Mouse (Mus musculus) ZHBTc4 (cell line): ENCODE measurements at regions not wholly inside any gene's neighbourhood (a gene's known extent, or its start where the extent isn't known, plus 50 kb on each side); places are given as distances from the start of the nearest gene placed in this dataset.

Source experiments
- DNase-seq: peaks from one replicate; pipeline ENCODE4 v3.0.0-alpha.2; 2011; ENCODE audit warnings: low read depth, low spot score

DNA sequence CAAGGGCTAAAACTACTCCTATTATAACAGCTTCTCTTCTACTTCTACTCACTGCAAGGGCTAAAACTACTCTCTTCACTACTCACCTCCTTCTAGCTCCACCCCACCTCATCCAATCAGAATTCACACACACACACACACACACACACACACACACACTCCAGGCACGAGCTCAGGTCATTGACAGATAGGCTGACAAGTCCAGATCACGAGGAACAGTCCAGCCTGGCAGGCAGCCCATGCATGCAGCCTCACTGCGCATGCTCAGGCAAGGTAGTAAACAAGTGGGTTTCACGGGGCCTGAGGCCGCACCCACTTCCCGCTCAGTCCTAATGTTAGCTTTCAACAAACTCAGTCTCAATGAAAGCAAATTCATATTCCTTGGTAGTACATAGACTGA, 229.6 kb upstream of the Pld5 start:
- DNase-seq = peak; percentile 84

DNA sequence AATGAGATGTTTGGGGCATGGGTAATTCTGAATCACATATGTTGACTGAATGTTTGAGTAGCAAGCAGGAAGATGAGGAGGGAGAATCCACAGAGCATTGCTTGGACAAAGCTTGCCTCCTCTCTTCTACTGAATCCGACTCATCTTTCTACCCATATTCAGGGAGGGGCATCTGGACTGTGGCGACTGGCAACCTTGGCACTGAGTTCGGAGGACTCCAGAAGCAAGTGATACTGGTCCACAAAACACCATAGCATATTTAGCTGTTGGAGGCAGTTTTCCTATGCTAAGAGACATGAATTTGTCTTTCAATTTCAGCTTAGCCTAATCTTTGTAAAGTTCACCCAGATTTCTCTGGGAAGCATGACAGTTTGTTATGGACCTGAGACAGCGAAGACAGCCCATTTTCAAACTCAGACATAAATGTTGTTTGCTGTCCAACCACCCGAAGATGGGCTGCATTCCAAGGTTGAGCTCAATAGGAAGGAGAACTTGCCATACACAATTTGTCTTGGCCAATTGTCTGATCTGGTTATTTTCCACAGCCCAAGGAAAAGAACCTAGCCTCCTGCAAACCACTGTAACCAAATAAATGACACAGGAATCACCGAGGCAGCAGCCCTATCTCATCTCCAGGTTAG, 224.0 kb upstream of the Pld5 start:
- DNase-seq = no peak

DNA sequence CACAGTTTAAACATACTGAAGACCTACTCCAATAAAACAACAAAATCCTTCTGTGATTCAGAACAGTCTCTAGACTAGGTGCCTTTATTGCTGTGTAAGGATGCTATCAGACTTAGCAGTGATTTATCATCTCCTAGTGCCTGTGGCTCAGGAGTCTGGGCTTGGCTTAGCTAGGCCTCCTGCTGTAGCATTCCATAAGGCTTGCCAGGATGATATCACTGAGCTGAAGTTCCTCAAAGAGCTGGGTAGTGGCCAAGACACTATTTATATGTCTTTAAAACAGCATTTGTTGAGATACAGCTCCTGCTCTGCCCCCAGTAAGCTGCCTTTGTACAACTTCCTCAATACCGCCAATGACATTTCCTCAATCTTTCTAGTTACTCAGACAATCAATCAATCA, 193.4 kb upstream of the Pld5 start:
- DNase-seq = no peak

DNA sequence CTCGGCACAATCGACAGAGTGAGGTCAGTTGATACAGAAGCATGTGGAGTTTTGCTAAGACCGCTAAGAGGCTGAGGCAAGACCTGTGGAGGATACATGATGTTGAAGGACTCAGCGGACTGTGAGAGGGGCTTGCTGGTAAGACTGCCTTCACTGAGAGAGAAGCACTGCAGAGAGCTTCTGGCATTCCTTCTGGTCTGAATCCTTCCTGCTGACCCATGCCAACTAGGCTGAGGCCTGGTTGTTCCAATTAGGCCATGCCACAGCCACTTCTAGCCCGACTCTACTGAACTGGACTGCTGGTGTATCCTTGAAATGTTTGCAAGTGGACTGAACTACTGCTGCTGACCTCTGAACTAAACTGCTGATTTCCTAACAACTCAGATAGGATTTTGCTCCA, 187.0 kb upstream of the Pld5 start:
- DNase-seq = no peak

DNA sequence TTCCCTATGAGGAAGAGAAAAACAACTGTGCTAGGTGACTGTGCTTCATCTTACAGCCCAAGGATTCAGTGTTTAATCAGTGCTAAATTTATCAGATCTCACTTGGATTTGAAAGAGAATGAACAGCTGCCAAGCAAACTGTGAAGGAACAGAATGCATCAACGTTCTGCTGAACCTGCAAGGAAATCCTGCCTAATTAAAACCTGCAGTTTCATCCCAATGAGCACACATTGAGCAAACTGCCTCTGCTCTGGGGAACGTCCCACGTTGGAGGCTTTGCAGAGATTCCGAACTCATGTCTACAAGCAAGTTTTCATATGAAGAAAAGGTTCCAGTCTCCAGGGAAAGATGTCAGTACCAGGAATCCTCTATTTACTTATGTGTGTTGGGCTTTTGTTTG, 171.6 kb upstream of the Pld5 start:
- DNase-seq = no peak

DNA sequence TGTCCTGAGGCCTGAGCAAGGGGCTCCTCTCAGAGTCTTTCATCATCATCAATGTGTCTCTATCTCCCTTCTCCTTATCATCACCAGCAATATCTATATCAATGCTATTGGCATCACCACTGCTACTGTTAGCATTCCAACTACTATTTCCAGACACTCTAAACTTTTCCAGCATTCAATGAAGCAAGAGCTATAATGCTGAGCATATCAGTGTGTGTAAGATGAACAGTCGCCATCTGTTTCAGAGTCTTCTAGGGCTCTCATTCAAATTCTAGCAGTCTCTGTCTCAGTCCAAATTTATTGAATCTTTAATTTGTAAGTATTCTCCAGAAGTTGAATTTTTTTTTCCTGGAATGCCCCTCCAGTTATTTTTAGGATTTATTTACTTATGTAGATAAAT, 168.6 kb upstream of the Pld5 start:
- DNase-seq = no peak

DNA sequence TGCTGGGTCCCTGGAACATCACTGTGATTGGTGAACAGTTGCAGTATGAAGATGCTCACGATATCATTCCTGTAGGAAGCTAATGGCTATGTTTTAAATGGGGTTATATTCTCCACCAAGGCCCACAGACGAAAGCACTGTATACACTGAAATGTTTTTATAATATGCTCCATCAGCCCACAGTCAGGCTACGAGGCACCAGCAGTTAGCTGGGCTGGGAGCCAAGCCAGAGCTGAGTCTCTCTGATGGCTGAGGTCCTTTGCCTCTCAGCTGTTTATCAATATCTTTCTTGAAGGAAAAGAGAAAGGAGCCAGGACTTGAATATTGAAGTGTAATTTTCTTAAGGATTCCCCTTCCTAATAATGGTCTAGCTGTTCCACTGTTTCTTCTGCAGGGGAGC, 165.1 kb upstream of the Pld5 start:
- DNase-seq = no peak

DNA sequence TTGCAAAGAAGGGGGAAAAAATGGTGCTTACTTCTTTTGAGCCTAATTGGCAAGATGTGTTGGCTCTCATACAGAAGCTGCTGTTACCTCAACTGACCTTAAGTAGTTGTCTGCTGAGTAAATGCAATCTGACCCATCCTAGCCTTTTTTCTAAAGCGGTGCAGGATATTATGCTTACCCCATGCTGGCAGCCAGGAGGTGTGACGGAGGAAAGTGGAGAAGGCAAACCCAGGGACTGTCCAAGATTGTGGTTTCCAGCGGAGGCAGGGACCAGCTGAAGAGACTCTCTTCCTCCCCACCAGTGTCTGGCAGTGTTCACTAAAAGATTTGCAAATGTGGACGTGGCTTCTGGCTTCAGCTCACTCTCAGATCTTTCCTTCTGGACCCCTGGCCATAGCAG, 152.7 kb upstream of the Pld5 start:
- DNase-seq = no peak

DNA sequence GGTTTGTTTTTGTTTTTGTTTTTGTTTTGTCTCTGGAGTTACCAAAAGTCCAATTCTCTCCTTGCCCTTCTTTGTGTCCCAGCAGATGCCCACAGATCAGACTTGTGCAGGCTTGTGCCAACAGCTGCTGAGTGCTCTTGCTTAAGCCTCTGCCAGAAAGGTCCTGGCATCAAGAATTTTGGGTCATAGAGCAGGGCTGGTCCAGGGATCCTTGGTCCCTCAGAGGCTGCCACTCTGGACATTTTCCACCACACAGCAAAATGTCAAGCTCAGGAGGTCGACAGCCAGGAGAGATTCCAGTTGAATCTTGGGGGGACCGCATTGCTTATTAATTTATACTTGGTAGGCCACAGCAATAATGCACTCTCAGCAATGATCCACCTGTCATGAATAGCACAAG, 151.9 kb upstream of the Pld5 start:
- DNase-seq = no peak

DNA sequence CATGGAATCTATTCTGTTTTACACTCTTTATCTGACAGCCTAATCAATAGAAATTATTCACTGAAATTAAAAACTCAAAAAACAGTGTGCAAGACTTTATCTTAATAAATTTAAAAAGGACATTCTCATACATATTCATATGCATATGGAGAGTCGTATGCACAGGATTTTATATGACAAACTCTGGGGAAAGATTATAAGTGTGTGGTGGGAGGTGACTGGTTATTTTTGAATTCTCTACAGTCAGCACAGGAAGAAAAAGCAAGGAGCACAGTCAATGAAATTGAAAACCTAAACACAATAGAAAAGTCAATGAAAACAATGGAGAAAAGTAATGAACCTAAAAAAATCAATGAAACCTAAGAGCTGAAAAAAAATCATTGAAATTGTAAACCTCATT, 142.1 kb upstream of the Pld5 start:
- DNase-seq = no peak

DNA sequence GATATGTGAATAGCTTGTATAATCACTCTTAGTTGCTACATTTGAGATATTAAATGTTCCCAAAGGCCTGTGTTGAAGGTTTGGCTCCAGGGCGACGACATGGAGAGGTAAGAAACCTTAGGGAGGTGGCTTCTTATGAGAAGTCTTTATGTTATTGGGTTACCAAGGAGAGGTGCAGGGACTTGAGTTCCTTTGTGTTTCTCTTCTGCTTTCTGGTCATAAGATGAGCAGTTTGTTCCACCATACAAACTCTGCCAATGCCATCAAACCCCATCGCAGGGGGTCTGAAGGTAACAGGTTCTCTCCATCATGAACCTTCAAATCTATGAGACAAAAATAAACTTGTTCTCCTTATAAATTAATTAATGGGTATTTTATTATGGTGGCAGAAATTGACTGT, 129.0 kb upstream of the Pld5 start:
- no peak for DNase-seq

DNA sequence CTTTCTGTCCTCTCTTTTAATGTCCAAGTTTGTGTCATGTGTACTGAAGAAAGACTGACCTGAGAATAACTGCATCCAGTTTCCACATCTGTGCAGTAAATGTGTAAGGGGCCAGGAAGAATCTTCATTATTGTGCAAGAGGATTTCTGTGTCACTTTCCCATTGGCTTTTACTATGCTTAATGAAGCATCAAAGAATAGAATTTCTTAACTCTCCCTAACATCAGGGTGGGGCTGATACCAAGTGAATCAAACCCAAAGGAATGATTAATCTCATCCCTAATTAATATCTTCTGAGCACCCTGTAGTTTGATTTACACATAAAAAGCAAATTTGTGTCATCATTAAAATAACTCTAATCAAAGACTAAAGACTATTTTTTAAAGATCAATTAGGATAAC, 104.5 kb upstream of the Pld5 start:
- DNase-seq = no peak

DNA sequence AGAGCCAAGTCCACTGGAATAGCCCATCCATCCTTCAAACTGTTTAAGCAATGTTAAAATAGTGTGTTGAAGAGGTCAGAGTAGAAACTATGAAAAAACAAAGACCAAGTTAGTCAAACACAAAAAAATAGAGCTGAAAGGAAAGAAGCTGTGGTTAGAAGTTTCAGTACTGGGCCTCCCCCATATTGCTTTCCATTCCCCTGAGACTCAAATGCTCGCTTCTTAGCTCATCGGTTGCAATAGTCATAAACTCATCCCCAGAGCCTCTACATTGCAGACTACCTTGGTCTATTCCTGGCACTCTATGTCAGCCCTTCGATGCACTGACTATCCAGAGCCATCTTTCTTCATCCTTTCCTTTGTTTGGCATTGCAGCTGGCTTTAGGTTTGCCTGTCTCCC, 91.8 kb upstream of the Pld5 start:
- no peak for DNase-seq

DNA sequence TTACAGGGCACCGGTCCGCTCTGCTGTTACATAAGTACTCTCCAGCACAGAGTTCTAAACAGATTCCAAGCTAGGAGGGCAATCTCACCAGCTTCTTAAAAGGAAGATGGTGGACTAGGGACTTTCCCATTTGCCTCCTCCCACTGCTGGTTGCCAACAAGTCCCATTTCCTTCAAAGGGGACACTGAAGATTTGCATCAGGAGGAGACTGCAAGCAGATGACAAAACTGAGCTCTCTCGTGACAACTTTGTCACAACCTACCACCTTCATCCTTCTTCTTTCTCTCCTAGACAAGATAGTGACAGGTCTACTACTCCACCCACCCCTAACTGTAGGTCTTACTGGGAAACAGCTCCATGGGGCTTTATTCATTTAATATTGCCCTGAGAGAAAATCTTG, 85.8 kb upstream of the Pld5 start:
- no peak for DNase-seq

DNA sequence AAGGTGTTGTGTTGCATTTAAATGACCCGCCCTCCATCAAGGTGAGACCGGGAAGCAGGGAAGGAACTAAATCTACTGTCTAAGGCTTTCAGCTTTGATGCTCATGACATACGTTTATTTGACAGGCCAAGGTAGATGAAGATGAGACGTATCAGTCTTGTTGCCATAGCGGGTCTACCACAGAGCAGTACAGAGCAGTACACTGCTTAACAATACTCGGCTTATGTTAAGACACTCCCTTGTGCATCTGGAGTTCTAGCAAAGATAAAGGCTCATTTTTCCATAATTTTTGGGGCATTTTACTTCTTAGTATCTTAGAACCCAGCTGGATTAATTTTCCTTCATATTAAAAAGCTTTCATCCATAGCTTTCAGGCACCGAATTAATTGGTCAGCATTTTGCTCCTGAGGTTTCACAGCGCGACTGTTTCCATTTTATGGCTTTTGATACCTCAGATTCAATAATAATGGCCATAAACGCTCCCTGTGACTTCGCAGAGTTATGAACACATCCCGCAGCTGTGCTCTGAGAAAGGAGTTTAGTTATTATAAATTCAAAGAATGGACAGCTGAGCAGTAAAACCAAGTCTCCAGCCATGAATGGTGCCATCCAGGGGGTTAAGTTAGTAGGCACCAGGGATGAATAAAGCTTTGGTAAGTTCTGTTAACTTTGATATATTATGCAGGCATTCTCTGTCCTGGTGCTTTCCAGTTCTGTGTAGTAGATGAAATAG, 85.0 kb upstream of the Pld5 start:
- DNase-seq = no peak

DNA sequence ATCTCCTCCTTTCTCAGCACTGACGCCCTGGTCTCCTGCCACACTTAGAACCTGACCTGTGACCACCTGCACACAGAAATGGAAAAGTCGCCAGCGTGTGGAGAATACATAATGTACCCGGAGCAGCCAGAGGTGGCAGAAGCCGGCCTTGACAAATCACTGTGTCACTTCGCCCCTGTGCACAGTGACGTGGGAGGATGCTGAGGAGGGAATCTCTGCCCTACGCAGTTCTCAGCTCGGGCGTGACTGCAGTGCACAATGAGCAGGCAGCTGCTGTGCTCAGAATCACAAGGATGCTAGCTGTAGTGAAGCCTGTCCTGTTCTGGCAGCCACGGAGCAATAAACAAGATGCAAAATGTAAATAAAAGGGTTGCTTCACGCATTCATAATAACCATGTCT, 80.2 kb upstream of the Pld5 start:
- DNase-seq = peak; percentile 16

DNA sequence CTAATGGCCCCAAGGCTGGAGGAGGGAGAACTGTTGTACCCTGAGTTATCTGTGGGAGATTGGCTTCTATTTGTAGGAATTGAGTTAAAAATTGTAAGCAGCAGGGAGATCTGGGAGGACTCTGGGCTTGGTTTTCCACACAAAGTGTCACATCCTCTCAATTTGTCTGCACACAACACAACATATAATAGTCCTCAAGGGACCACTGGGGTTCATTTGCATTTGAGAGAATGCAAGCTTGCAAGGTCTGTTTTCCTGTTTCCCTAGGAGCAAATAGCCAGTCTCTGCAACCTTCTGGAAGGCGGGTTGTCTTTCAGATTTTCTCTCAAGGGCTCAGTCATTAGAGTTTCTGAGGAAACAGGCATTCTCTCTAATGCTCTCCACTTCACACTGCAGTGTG, 79.8 kb upstream of the Pld5 start:
- no peak for DNase-seq

DNA sequence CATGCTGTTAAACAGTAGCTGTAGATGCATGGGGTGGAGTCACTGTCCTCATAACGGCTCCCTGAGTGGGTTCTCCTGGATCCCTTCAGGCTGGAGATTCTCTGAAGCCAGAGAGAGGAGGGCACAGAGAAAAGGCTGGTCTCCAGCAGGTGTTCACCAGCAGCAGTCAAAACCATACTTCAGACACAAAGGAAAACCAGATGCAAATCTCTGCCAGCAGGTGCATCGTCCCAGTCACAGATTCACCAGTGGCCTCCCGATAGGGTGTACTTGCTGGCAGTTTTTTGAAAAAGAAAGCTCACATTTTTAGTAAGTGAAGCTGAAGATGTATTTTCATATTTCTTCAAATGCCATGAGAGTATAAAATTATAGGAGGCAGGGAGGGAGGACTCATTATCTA, 77.6 kb upstream of the Pld5 start:
- DNase-seq = peak; percentile 32

DNA sequence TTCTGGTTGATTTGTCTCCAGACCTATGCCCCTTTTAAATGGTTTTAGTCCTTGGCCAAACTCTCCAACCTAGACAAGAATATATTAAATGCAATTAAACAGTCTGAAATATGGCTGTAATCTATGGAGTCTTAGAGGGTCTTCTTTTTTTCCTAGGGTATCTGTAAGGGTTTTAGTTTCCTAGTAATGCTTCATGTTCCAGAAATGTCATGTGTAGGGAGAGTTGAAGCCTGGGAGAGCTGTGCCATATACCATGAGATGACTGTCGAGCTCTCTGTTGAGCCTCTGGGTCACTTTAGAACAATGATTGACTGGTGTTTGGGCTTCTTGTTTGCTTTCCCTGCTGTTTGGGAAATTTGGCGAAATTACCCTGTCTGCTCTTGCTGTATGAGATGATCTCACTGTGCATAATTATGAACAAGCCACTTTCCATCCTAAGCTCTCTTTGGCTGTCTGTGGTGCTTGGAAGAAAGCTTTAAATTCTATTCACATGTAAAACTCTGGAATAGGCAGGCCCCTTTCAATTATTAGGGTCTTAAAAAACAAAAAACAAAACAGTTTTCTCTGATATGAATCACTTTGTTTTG, 74.9 kb upstream of the Pld5 start:
- DNase-seq = no peak

DNA sequence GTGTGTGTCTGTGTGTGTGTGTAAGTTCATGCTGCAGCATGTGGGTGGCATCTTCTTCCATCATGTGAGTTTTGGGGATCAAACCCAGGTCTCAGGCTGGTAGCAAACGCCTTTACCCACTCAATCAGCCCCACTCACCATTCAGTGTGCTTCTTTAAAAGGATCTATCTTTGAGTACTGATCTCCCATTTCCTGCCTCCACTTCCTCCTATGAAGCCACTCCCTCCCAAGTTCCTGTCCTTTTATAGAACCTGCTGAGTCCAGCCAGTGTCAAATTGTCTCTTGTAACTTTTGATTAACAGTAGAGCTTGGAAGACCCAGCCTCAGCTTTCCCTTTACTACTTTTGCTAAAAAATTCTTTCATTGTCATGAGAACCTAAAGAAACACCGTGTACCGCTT, 73.0 kb upstream of the Pld5 start:
- peak; percentile 61 for DNase-seq

DNA sequence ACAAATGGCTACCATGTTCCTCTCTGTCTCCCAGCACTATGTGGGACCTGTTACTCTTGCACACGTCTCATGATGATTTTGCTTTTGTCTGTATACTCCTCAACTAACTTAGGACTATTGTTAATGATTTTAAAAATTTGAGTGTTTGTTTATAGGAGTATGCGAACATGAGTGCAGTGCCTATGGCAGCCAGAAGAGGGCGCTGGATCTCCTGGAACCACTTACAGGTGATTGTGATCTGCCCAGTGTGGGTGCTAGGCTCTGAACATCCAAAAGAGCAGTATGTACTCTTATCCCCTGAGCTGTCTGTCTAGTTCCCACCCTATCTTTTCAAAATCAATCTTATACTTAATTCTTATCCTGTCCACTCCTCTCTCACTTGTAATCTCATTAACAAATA, 56.2 kb upstream of the Pld5 start:
- DNase-seq = peak; percentile 68
